Mouse (Mus musculus) kidney, postnatal 0 days (tissue): ENCODE measurements around the gene Ntn4. TPM values are rescaled to one million over a fixed set of nuclear protein-coding genes. Genes with fewer than 3 reads are reported as not detected.
A peak's percentile ranks its signal among the peaks of the same experiment; 100 is the strongest.

Source experiments
- ATAC-seq: fragments of 200-750 bp; cut with Nextera tagmentation; replicated peaks from 2 replicates; pipeline ENCODE4 v1.8.0; 2017; ENCODE audit warnings: low read depth, moderate number of reproducible peaks, moderate TSS enrichment, moderate library complexity; ENCODE audit not compliant: low FRiP score
- DNase-seq: peaks from one replicate; pipeline ENCODE4 v3.0.0-alpha.2; 2016; ENCODE audit warnings: low spot score
- H3K27ac ChIP-seq: fragments of 300-500 bp; sonication (generic); 2 replicates; pipeline ENCODE4 v1.5.1; 2014; ENCODE audit warnings: mild to moderate bottlenecking
- H3K27me3 ChIP-seq: fragments of 300-500 bp; sonication (generic); 2 replicates; pipeline ENCODE4 v1.6.1; 2014; ENCODE audit warnings: low read length, mixed read lengths; ENCODE audit not compliant: insufficient read depth
- H3K36me3 ChIP-seq: fragments of 300-500 bp; sonication (generic); 2 replicates; pipeline ENCODE4 v1.6.1; 2014; ENCODE audit warnings: low read length, mixed read lengths; ENCODE audit not compliant: insufficient read depth
- H3K4me1 ChIP-seq: fragments of 300-500 bp; sonication (generic); replicated peaks from 2 replicates; pipeline ENCODE4 v1.6.1; 2014; ENCODE audit warnings: antibody characterized with exemption, low read length, mixed read lengths; ENCODE audit not compliant: insufficient read depth
- H3K4me2 ChIP-seq: fragments of 300-500 bp; sonication (generic); 2 replicates; pipeline ENCODE4 v1.6.1; 2014; ENCODE audit warnings: mild to moderate bottlenecking, low read length, moderate library complexity, mixed read lengths
- H3K4me3 ChIP-seq: fragments of 300-500 bp; sonication (generic); replicated peaks from 2 replicates; pipeline ENCODE4 v1.5.1; 2014; ENCODE audit warnings: low read depth, low read length
- H3K9ac ChIP-seq: fragments of 300-500 bp; sonication (generic); 2 replicates; pipeline ENCODE4 v1.6.1; 2014; ENCODE audit warnings: low read depth, low read length
- H3K9me3 ChIP-seq: fragments of 300-500 bp; sonication (generic); replicated peaks from 2 replicates; pipeline ENCODE4 v1.6.1; 2016; ENCODE audit warnings: low read length, inconsistent platforms, mixed read lengths
- CTCF ChIP-seq: IDR thresholded peaks from 2 replicates; pipeline ENCODE4 v1.5.1; 2016; ENCODE audit warnings: antibody characterized with exemption, low read depth, mild to moderate bottlenecking, moderate library complexity
- WGBS: fragments of 180-500 bp; shearing (Covaris S2); extraction: QIAGEN DNeasy Blood & Tissue Kit; methylation state at CpG from one replicate; pipeline ENCODE4 v1.1.7; 2014; 5-methylcytosine and 5-hydroxymethylcytosine counted together
- polyA plus RNA-seq: library from polyadenylated mRNA; unstranded; fragments of >200 nt; fragmentation: Nextera tagmentation; extraction: Ambion mirVana; gene quantifications from 2 replicates; pipeline ENCODE4 v1.2.1, GENCODE M21; 2015

Gene Ntn4
- 1.1 and 1.4 TPM in 2 replicates for polyA plus RNA-seq

DNA sequence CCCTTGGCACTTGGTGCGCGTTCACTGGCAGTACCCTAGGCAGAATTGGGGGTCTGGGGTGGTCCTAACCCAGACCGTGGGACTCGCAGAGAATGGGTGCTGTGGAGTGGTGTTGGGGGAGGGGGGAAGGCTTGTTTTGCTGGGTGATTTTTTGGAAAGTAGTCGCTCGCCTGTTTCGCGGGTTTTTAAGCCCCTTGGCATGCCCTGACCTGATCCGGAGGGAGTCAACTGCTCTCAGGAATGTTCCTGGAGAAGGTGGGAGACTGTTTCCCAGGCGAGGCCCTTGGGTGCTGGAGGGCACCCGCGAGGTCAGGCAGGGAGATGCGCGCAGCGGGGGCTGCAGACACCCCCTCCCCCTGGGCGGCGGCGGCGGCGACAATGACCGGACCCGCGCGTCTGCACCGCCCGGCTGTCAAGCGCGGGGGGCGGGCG, at the start of gene Ntn4:
TSS of gene Ntn4 (plus strand) at position 161 of the 432 bp plus-strand sequence.
- Histone ChIP-seq H3K27me3 (0 out of 2 replicates have a peak, but pooled peaks cover 2% of the 10 kb centered on the region), H3K27ac (no peak within 1 kb of the TSS; the same call in 1 of the 2 replicates), H3K4me2 (peak within 1 kb of the TSS; percentile 90), H3K9ac (peak within 1 kb of the TSS; percentile 75), H3K4me1 (0 out of 2 replicates have a peak, but pooled peaks cover 3% of the 10 kb centered on the region), H3K4me3 (peak within 1 kb of the TSS; percentile 66), H3K9me3 (no peaks in the 10 kb centered on the region), H3K36me3 (no peaks in the 10 kb centered on the region)
- peak; percentile 22; the same call in 1 of the 2 replicates for ATAC-seq
- DNase-seq: no peak
- TF ChIP-seq CTCF: no peak
- WGBS: 5% methylated on average over 30 of the region's 30 CpGs

DNA sequence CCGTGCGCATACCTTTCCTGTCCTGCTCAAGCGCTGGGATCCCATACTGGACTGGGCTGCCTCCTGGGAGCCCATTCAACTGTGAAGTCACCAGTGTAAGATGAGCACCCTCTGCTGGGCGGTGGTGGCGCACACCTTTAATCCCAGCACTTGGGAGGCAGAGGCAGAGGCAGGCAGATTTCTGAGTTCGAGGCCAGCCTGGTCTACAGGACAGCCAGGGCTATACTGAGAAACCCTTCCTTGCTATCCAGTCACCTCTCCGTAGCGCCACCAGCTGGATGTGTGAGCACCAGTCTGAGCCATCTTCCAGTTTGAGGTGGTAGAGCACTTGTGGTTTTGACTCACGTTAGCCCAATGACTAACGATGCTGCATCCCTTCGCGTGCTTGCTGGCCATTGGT, 48.0 kb upstream of the Ntn4 start:
- Histone ChIP-seq H3K27me3 (no peaks in the 10 kb centered on the region), H3K4me3 (no peak overlapping the region), H3K27ac (no peak overlapping the region), H3K4me1 (no peaks in the 10 kb centered on the region), H3K4me2 (no peak overlapping the region), H3K9ac (no peak overlapping the region), H3K36me3 (no peaks in the 10 kb centered on the region), H3K9me3 (no peaks in the 10 kb centered on the region)
- no peak for DNase-seq
- WGBS: 60% methylated on average over 12 of the region's 12 CpGs
- ATAC-seq: no peak
- TF ChIP-seq CTCF: peak; percentile 52

DNA sequence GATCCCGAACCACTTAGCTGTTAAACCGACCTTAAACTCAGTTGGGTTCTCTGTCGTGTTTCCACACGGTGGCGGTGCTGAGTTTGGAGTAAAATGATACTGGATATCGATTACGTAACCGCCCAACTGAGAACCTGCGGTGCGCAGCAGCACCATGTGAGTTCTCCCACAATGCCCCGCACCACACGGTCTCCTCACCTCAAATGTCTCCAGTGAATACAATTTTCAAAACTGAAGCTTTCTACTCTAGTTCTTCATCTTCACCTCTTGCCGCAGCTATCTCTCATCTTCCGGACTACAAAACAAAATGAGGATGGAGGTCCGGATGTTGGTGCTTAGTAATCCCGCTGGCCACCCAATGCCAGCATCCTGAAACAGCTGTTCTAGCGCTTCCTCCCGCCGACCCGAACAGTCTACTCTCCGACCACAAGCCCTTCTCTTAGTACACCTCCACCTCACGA, 46.4 kb upstream of the Ntn4 start:
- Histone ChIP-seq H3K9ac (no peak overlapping the region), H3K27ac (no peak overlapping the region), H3K27me3 (no peaks in the 10 kb centered on the region), H3K4me2 (peak overlapping the region; percentile 78), H3K4me3 (peak overlapping the region; percentile 29), H3K36me3 (no peaks in the 10 kb centered on the region), H3K9me3 (no peaks in the 10 kb centered on the region), H3K4me1 (no peaks in the 10 kb centered on the region)
- WGBS: 2% methylated on average over 22 of the region's 22 CpGs
- peak; percentile 89 for DNase-seq
- ATAC-seq: no peak
- peak; percentile 86 for TF ChIP-seq CTCF

DNA sequence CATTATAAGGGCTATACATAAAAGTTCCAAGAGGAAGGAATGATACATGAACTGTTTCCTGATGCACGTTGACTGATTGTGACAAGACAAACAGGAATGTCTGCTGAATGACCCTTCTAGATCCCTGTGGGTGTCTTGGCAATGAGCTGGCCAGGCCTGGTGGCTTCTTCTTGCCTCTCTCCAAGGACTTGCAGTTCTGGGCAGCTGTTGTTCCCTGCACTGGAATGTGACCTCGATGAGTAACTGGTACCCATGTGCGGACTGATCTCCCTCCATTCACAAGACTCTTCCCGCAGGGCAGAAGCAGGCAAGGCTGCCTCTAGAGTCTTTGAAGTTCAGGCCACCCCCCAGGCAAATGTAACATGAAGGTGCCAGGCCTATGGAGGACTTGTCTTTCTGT, 44.6 kb upstream of the Ntn4 start:
- ATAC-seq (no peak), DNase-seq (no peak)
- H3K9ac ChIP-seq: no peak overlapping the region
- no peaks in the 10 kb centered on the region for H3K9me3 ChIP-seq
- WGBS: 65% methylated on average over 4 of the region's 4 CpGs
- H3K4me1 ChIP-seq: no peaks in the 10 kb centered on the region
- H3K4me2 ChIP-seq: no peak overlapping the region
- H3K36me3 ChIP-seq: no peaks in the 10 kb centered on the region
- no peaks in the 10 kb centered on the region for H3K27me3 ChIP-seq
- H3K27ac ChIP-seq: no peak overlapping the region
- no peak overlapping the region for H3K4me3 ChIP-seq
- TF ChIP-seq CTCF: no peak

DNA sequence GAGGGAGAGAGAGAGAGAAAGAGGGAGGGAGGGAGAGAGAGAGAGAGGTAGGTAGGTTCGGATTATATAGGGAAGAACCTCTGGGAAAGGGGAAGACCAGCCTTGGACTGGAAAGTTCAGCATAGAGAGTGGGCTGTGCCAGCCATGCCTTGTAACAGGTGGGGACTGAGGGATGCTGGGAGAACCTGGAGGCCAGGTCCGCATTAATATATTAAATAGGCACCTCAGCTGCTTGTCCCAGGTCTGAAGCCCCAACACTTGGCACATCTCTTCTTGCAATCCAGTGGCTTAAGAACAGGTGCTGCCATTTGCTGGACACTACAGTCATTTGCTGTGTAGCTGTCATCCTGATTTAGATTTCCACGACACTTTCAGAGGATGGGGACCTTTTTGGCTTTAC, 43.8 kb upstream of the Ntn4 start:
- H3K9me3 ChIP-seq: no peaks in the 10 kb centered on the region
- H3K4me1 ChIP-seq: no peaks in the 10 kb centered on the region
- H3K36me3 ChIP-seq: no peaks in the 10 kb centered on the region
- TF ChIP-seq CTCF: no peak
- no peak overlapping the region for H3K4me2 ChIP-seq
- H3K4me3 ChIP-seq: no peak overlapping the region
- 78% methylated on average over 3 of the region's 3 CpGs for WGBS
- no peaks in the 10 kb centered on the region for H3K27me3 ChIP-seq
- no peak overlapping the region for H3K27ac ChIP-seq
- ATAC-seq (no peak), DNase-seq (no peak)
- H3K9ac ChIP-seq: no peak overlapping the region

DNA sequence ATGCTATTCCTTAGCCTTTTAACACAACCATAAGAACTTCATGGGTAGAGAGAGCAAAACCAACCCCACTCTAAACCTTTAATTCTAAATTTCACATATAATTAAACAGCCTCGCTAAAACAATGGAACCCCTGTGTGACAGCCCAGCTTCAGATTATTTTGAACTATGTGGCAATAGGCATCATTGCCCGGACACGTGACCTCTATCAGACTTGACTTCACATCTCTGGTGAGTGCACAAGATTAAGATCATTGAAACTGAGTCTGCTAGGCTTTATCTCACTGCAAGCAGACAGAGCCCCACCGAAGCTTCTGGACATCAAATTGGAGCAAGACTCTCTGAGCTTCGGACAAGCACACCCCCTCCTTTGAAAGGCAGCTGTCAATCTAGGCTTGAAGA, 38.2 kb upstream of the Ntn4 start:
- Histone ChIP-seq H3K4me3 (no peak overlapping the region), H3K9ac (no peak overlapping the region), H3K4me2 (no peak overlapping the region), H3K4me1 (no peaks in the 10 kb centered on the region), H3K9me3 (no peaks in the 10 kb centered on the region), H3K36me3 (no peaks in the 10 kb centered on the region), H3K27ac (no peak overlapping the region), H3K27me3 (no peaks in the 10 kb centered on the region)
- DNase-seq: no peak
- ATAC-seq: no peak
- no peak for TF ChIP-seq CTCF
- WGBS: 90% methylated on average over 5 of the region's 5 CpGs

DNA sequence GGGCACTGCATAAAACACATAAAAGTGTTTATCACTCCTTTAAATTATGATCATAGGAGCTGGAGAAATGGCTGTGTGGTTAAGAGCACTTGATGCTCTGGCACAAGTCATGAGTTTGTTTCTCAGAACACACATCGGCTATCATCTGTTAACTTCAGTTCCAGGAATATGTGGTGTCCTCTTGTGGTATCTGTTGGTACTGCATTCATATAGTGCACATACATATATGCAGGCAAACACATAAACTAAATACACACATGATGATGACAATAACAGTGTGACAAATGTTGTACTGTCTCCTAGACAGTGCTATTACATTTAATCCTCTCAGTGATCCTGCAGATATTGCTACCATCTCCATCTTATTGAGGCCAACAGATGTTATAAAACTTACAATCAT, 37.2 kb upstream of the Ntn4 start:
- Histone ChIP-seq H3K9me3 (no peaks in the 10 kb centered on the region), H3K4me2 (no peak overlapping the region), H3K27ac (no peak overlapping the region), H3K4me1 (no peaks in the 10 kb centered on the region), H3K27me3 (no peaks in the 10 kb centered on the region), H3K4me3 (no peak overlapping the region), H3K9ac (no peak overlapping the region), H3K36me3 (no peaks in the 10 kb centered on the region)
- WGBS: 98% methylated on average over 1 of the region's 1 CpGs
- ATAC-seq: no peak
- DNase-seq: no peak
- TF ChIP-seq CTCF: peak; percentile 14; the same call in 1 of the 2 replicates
